Mouse (Mus musculus): Measurements from ENCODE around the gene Amdhd1. TPM values are rescaled to one million over a fixed set of nuclear protein-coding genes. Genes with fewer than 3 reads are reported as not detected.

The Amdhd1 gene
- 0.11 and 0.18 TPM in 2 replicates for polyA plus RNA-seq (2016; fragmentation: Nextera tagmentation; extraction: Ambion mirVana)

- H3K4me3 ChIP-seq: peak within 1 kb of the TSS; percentile 60
- WGBS: 4% methylated on average over 35 of the region's 35 CpGs
- H3K9me3 ChIP-seq: no peaks in the 10 kb centered on the region
- peak within 1 kb of the TSS; percentile 71 for H3K27ac ChIP-seq (replicated peaks)
- DNase-seq (ENCODE audit: low spot score): peak; percentile 89
- peaks cover 16% of the 10 kb centered on the region for H3K4me1 ChIP-seq
- H3K36me3 ChIP-seq (replicated peaks): no peaks in the 10 kb centered on the region
- peaks cover 46% of the 10 kb centered on the region for H3K27me3 ChIP-seq (replicated peaks; ENCODE audit: low read depth, poor library complexity, severe bottlenecking)
These were observed at the start of gene Amdhd1 for GRCm38 (mm10) chr10:93539775-93540430. Gene Amdhd1 (minus strand): TSS chr10:93540033.

- DNase-seq (ENCODE audit: low spot score): peak; percentile 93
- H3K4me3 ChIP-seq: peak within 1 kb of the TSS; percentile 93
- no peaks in the 10 kb centered on the region for H3K9me3 ChIP-seq
- H3K27ac ChIP-seq (replicated peaks): peak within 1 kb of the TSS; percentile 98
- WGBS: under 1% methylated on average over 63 of the region's 63 CpGs
- H3K27me3 ChIP-seq (replicated peaks; ENCODE audit: low read depth, poor library complexity, severe bottlenecking): 0 out of 2 replicates have a peak, but pooled peaks cover 3% of the 10 kb centered on the region
- H3K36me3 ChIP-seq (replicated peaks): peaks cover 36% of the 10 kb centered on the region
- peaks cover 18% of the 10 kb centered on the region for H3K4me1 ChIP-seq
These were observed 49.5 kb upstream of the Amdhd1 start, which contains the start of gene Snrpf for GRCm38 (mm10) chr10:93589281-93589848. Gene Snrpf (minus strand): TSS chr10:93589706.

- 3% methylated on average over 11 of the region's 11 CpGs for WGBS
- peak; percentile 36 for DNase-seq (ENCODE audit: low spot score)
- H3K27me3 ChIP-seq (replicated peaks; ENCODE audit: low read depth, poor library complexity, severe bottlenecking): 0 out of 2 replicates have a peak, but pooled peaks cover 3% of the 10 kb centered on the region
- peaks cover 15% of the 10 kb centered on the region for H3K4me1 ChIP-seq
- no peaks in the 10 kb centered on the region for H3K9me3 ChIP-seq
- H3K36me3 ChIP-seq (replicated peaks): peaks cover 39% of the 10 kb centered on the region
- peak overlapping the region; percentile 93 for H3K4me3 ChIP-seq
- H3K27ac ChIP-seq (replicated peaks): peak overlapping the region; percentile 98
These were observed 49.0 kb upstream of the Amdhd1 start for GRCm38 (mm10) chr10:93588796-93589195.

- Histone ChIP-seq H3K4me1 (no peaks in the 10 kb centered on the region), H3K36me3 (replicated peaks) (peaks cover 26% of the 10 kb centered on the region), H3K27ac (replicated peaks) (no peak overlapping the region), H3K27me3 (replicated peaks; ENCODE audit: low read depth, poor library complexity, severe bottlenecking) (no peaks in the 10 kb centered on the region), H3K4me3 (no peak overlapping the region), H3K9me3 (no peaks in the 10 kb centered on the region)
- 69% methylated on average over 13 of the region's 13 CpGs for WGBS
- peak; percentile 72 for DNase-seq (ENCODE audit: low spot score)
These were observed 37.5 kb upstream of the Amdhd1 start for GRCm38 (mm10) chr10:93577271-93577886.

GRCm38 (mm10) chr10:93575960-93576359 is 36.1 kb upstream of the Amdhd1 start:
- DNase-seq (ENCODE audit: low spot score): no peak
- Histone ChIP-seq H3K9me3 (no peaks in the 10 kb centered on the region), H3K27me3 (replicated peaks; ENCODE audit: low read depth, poor library complexity, severe bottlenecking) (no peaks in the 10 kb centered on the region), H3K36me3 (replicated peaks) (peaks cover 12% of the 10 kb centered on the region), H3K4me1 (no peaks in the 10 kb centered on the region), H3K27ac (replicated peaks) (no peak overlapping the region), H3K4me3 (no peak overlapping the region)
- 92% methylated on average over 8 of the region's 8 CpGs for WGBS

GRCm38 (mm10) chr10:93574966-93575365 is 35.1 kb upstream of the Amdhd1 start:
- Histone ChIP-seq H3K9me3 (no peaks in the 10 kb centered on the region), H3K4me1 (no peaks in the 10 kb centered on the region), H3K36me3 (replicated peaks) (peaks cover 3% of the 10 kb centered on the region; the same call in 1 of the 2 replicates), H3K27ac (replicated peaks) (no peak overlapping the region), H3K27me3 (replicated peaks; ENCODE audit: low read depth, poor library complexity, severe bottlenecking) (no peaks in the 10 kb centered on the region), H3K4me3 (no peak overlapping the region)
- WGBS: 62% methylated on average over 4 of the region's 4 CpGs
- DNase-seq (ENCODE audit: low spot score): no peak

GRCm38 (mm10) chr10:93572209-93572608 is 32.4 kb upstream of the Amdhd1 start:
- no peak overlapping the region for H3K4me3 ChIP-seq
- H3K27ac ChIP-seq (replicated peaks): no peak overlapping the region
- H3K9me3 ChIP-seq: no peaks in the 10 kb centered on the region
- H3K4me1 ChIP-seq: no peaks in the 10 kb centered on the region
- no peaks in the 10 kb centered on the region for H3K36me3 ChIP-seq (replicated peaks)
- WGBS: 51% methylated on average over 2 of the region's 2 CpGs
- no peaks in the 10 kb centered on the region for H3K27me3 ChIP-seq (replicated peaks; ENCODE audit: low read depth, poor library complexity, severe bottlenecking)
- no peak for DNase-seq (ENCODE audit: low spot score)

GRCm38 (mm10) chr10:93568671-93569070 is 28.8 kb upstream of the Amdhd1 start:
- H3K27ac ChIP-seq (replicated peaks): no peak overlapping the region
- no peaks in the 10 kb centered on the region for H3K9me3 ChIP-seq
- no peaks in the 10 kb centered on the region for H3K36me3 ChIP-seq (replicated peaks)
- no peaks in the 10 kb centered on the region for H3K4me1 ChIP-seq
- H3K27me3 ChIP-seq (replicated peaks; ENCODE audit: low read depth, poor library complexity, severe bottlenecking): no peaks in the 10 kb centered on the region
- DNase-seq (ENCODE audit: low spot score): no peak
- no peak overlapping the region for H3K4me3 ChIP-seq
- 85% methylated on average over 6 of the region's 6 CpGs for WGBS

- no peaks in the 10 kb centered on the region for H3K9me3 ChIP-seq
- no peak for DNase-seq (ENCODE audit: low spot score)
- H3K4me3 ChIP-seq: no peak overlapping the region
- H3K27ac ChIP-seq (replicated peaks): no peak overlapping the region
- H3K27me3 ChIP-seq (replicated peaks; ENCODE audit: low read depth, poor library complexity, severe bottlenecking): no peaks in the 10 kb centered on the region
- no peaks in the 10 kb centered on the region for H3K4me1 ChIP-seq
- 86% methylated on average over 11 of the region's 11 CpGs for WGBS
- no peaks in the 10 kb centered on the region for H3K36me3 ChIP-seq (replicated peaks)
These were observed 28.2 kb upstream of the Amdhd1 start for GRCm38 (mm10) chr10:93567841-93568566.

- no peaks in the 10 kb centered on the region for H3K9me3 ChIP-seq
- WGBS: 90% methylated on average over 10 of the region's 10 CpGs
- H3K4me3 ChIP-seq: no peak overlapping the region
- no peaks in the 10 kb centered on the region for H3K4me1 ChIP-seq
- no peaks in the 10 kb centered on the region for H3K36me3 ChIP-seq (replicated peaks)
- DNase-seq (ENCODE audit: low spot score): no peak
- H3K27ac ChIP-seq (replicated peaks): no peak overlapping the region
- H3K27me3 ChIP-seq (replicated peaks; ENCODE audit: low read depth, poor library complexity, severe bottlenecking): no peaks in the 10 kb centered on the region
These were observed 27.2 kb upstream of the Amdhd1 start for GRCm38 (mm10) chr10:93567066-93567465.

- Histone ChIP-seq H3K9me3 (no peaks in the 10 kb centered on the region), H3K4me1 (peaks cover 5% of the 10 kb centered on the region), H3K27ac (replicated peaks) (no peak overlapping the region), H3K27me3 (replicated peaks; ENCODE audit: low read depth, poor library complexity, severe bottlenecking) (no peaks in the 10 kb centered on the region), H3K4me3 (no peak overlapping the region), H3K36me3 (replicated peaks) (no peaks in the 10 kb centered on the region)
- WGBS: 88% methylated on average over 14 of the region's 14 CpGs
- no peak for DNase-seq (ENCODE audit: low spot score)
These were observed 24.8 kb upstream of the Amdhd1 start for GRCm38 (mm10) chr10:93564518-93565090.

- no peaks in the 10 kb centered on the region for H3K36me3 ChIP-seq (replicated peaks)
- H3K4me3 ChIP-seq: no peak overlapping the region
- H3K27ac ChIP-seq (replicated peaks): no peak overlapping the region
- no peaks in the 10 kb centered on the region for H3K27me3 ChIP-seq (replicated peaks; ENCODE audit: low read depth, poor library complexity, severe bottlenecking)
- H3K9me3 ChIP-seq: no peaks in the 10 kb centered on the region
- DNase-seq (ENCODE audit: low spot score): no peak
- H3K4me1 ChIP-seq: peaks cover 8% of the 10 kb centered on the region
- 45% methylated on average over 9 of the region's 9 CpGs for WGBS
These were observed 20.0 kb upstream of the Amdhd1 start for GRCm38 (mm10) chr10:93559786-93560185.
